Mouse (Mus musculus) liver, embryonic 11.5 days (tissue): ENCODE data around the gene Gm13124. TPM values are rescaled to one million over a fixed set of nuclear protein-coding genes. Genes with fewer than 3 reads are reported as not detected.
"Not testable (repeated sequence)": the region's sequence is repeated elsewhere in the genome, so short reads cannot be mapped to it uniquely, and the experiment has no call there.

Experiments
- ATAC-seq: fragments of 200-750 bp; cut with Nextera tagmentation; replicated peaks from 2 replicates; pipeline ENCODE4 v1.8.0; 2017; ENCODE audit warnings: moderate number of reproducible peaks, mild to moderate bottlenecking, moderate TSS enrichment, moderate library complexity; ENCODE audit not compliant: low FRiP score
- DNase-seq: peaks from one replicate; pipeline ENCODE4 v3.0.0-alpha.2; 2017; ENCODE audit warnings: low spot score
- H3K27ac ChIP-seq: fragments of 300-500 bp; sonication (generic); 2 replicates; pipeline ENCODE4 v1.5.1; 2014; ENCODE audit warnings: mild to moderate bottlenecking, low read depth, low read length, control low read depth
- H3K27me3 ChIP-seq: fragments of 300-500 bp; sonication (generic); replicated peaks from 2 replicates; pipeline ENCODE4 v1.6.1; 2014; ENCODE audit warnings: low read length, mixed read lengths; ENCODE audit not compliant: control insufficient read depth, insufficient read depth
- H3K36me3 ChIP-seq: fragments of 300-500 bp; sonication (generic); 2 replicates; pipeline ENCODE4 v1.6.1; 2014; ENCODE audit warnings: mild to moderate bottlenecking, low read length, moderate library complexity, mixed read lengths; ENCODE audit not compliant: control insufficient read depth, insufficient read depth
- H3K4me1 ChIP-seq: fragments of 300-500 bp; sonication (generic); replicated peaks from 2 replicates; pipeline ENCODE4 v1.6.1; 2014; ENCODE audit warnings: low read length, mixed read lengths; ENCODE audit not compliant: control insufficient read depth, insufficient read depth
- H3K4me2 ChIP-seq: fragments of 300-500 bp; sonication (generic); 2 replicates; pipeline ENCODE4 v1.6.1; 2014; ENCODE audit warnings: mild to moderate bottlenecking, control low read depth, moderate library complexity
- H3K4me3 ChIP-seq: fragments of 300-500 bp; sonication (generic); 2 replicates; pipeline ENCODE4 v1.5.1; 2014; ENCODE audit warnings: low read depth, low read length, control low read depth
- H3K9ac ChIP-seq: fragments of 300-500 bp; sonication (generic); 2 replicates; pipeline ENCODE4 v1.6.1; 2014; ENCODE audit warnings: low read depth, low read length, control low read depth
- H3K9me3 ChIP-seq: fragments of 300-500 bp; sonication (generic); 2 replicates; pipeline ENCODE4 v1.6.1; 2016; ENCODE audit warnings: low read length, inconsistent platforms, mixed read lengths; ENCODE audit not compliant: control insufficient read depth
- WGBS: fragments of 180-500 bp; shearing (Covaris S2); extraction: QIAGEN DNeasy Blood & Tissue Kit; methylation state at CpG from one replicate; pipeline ENCODE4 v1.1.7; 2014; 5-methylcytosine and 5-hydroxymethylcytosine counted together
- polyA plus RNA-seq: library from polyadenylated mRNA; unstranded; fragments of >200 nt; fragmentation: Nextera tagmentation; extraction: Ambion mirVana; gene quantifications from 2 replicates; pipeline ENCODE4 v1.2.1, GENCODE M21; 2014

Gm13124 gene
- polyA plus RNA-seq = not detected in 2 replicates

GRCm38 (mm10) chr4:144565034-144565433 lies at the start of gene Gm13124:
Gm13124 (minus strand) TSS chr4:144565134.
- H3K4me2 ChIP-seq = no peak within 1 kb of the TSS
- no peaks in the 10 kb centered on the region for H3K4me1 ChIP-seq
- 78% methylated on average over 1 of the region's 1 CpGs for WGBS
- no peak within 1 kb of the TSS for H3K9ac ChIP-seq
- H3K4me3 ChIP-seq = no peak within 1 kb of the TSS
- DNase-seq (no peak), ATAC-seq (no peak)
- no peaks in the 10 kb centered on the region for H3K36me3 ChIP-seq
- H3K27me3 ChIP-seq = no peaks in the 10 kb centered on the region
- H3K27ac ChIP-seq = no peak within 1 kb of the TSS
- no peaks in the 10 kb centered on the region for H3K9me3 ChIP-seq

GRCm38 (mm10) chr4:144614586-144614985 lies 49.7 kb upstream of the Gm13124 start:
- Histone ChIP-seq H3K4me1 (no peaks in the 10 kb centered on the region), H3K27ac (no peak overlapping the region), H3K4me2 (no peak overlapping the region), H3K9ac (no peak overlapping the region), H3K4me3 (no peak overlapping the region), H3K9me3 (peaks cover 13% of the 10 kb centered on the region), H3K36me3 (no peaks in the 10 kb centered on the region), H3K27me3 (no peaks in the 10 kb centered on the region)
- ATAC-seq = no peak
- no peak for DNase-seq
- WGBS = 50% methylated on average over 1 of the region's 1 CpGs

- Histone ChIP-seq H3K9me3 (peaks cover 11% of the 10 kb centered on the region), H3K36me3 (no peaks in the 10 kb centered on the region), H3K27me3 (no peaks in the 10 kb centered on the region), H3K27ac (no peak within 1 kb of the TSS), H3K4me1 (no peaks in the 10 kb centered on the region), H3K4me2 (no peak within 1 kb of the TSS), H3K9ac (no peak within 1 kb of the TSS), H3K4me3 (no peak within 1 kb of the TSS)
- ATAC-seq = no peak
- DNase-seq = no peak
- 53% methylated on average over 1 of the region's 1 CpGs for WGBS
These were observed 48.5 kb upstream of the Gm13124 start, which contains the start of gene Aadacl4 for GRCm38 (mm10) chr4:144613407-144613806. Aadacl4 (plus strand) TSS chr4:144613707.

GRCm38 (mm10) chr4:144592790-144593189 lies 27.9 kb upstream of the Gm13124 start:
- DNase-seq (no peak), ATAC-seq (no peak)
- no peaks in the 10 kb centered on the region for H3K36me3 ChIP-seq
- no peak overlapping the region for H3K4me2 ChIP-seq
- H3K4me1 ChIP-seq = no peaks in the 10 kb centered on the region
- H3K4me3 ChIP-seq = no peak overlapping the region
- no peaks in the 10 kb centered on the region for H3K27me3 ChIP-seq
- no peak overlapping the region for H3K27ac ChIP-seq
- H3K9me3 ChIP-seq = no peaks in the 10 kb centered on the region
- no peak overlapping the region for H3K9ac ChIP-seq

- H3K27ac ChIP-seq, H3K9ac ChIP-seq, H3K4me1 ChIP-seq, H3K4me3 ChIP-seq, H3K9me3 ChIP-seq, H3K27me3 ChIP-seq, DNase-seq, H3K36me3 ChIP-seq, H3K4me2 ChIP-seq: not testable (repeated sequence)
- 0 out of 2 replicates have a peak, but pooled peaks have one; percentile 3 for ATAC-seq
- WGBS = 75% methylated on average over 12 of the region's 16 CpGs
These were observed 21.3 kb upstream of the Gm13124 start for GRCm38 (mm10) chr4:144586207-144586606.

GRCm38 (mm10) chr4:144567752-144568151 lies 2.8 kb upstream of the Gm13124 start:
- H3K36me3 ChIP-seq = no peaks in the 10 kb centered on the region
- H3K9me3 ChIP-seq = no peaks in the 10 kb centered on the region
- ATAC-seq = no peak
- no peak overlapping the region for H3K27ac ChIP-seq
- H3K27me3 ChIP-seq = no peaks in the 10 kb centered on the region
- H3K4me2 ChIP-seq = no peak overlapping the region
- no peak overlapping the region for H3K4me3 ChIP-seq
- no peak overlapping the region for H3K9ac ChIP-seq
- no peaks in the 10 kb centered on the region for H3K4me1 ChIP-seq
- DNase-seq = no peak

GRCm38 (mm10) chr4:144561205-144561604 lies 3.7 kb downstream of the Gm13124 start:
- no peaks in the 10 kb centered on the region for H3K27me3 ChIP-seq
- H3K4me3 ChIP-seq = no peak overlapping the region
- ATAC-seq = no peak
- H3K4me1 ChIP-seq = no peaks in the 10 kb centered on the region
- no peaks in the 10 kb centered on the region for H3K36me3 ChIP-seq
- no peak overlapping the region for H3K27ac ChIP-seq
- H3K9ac ChIP-seq = no peak overlapping the region
- no peak for DNase-seq
- no peak overlapping the region for H3K4me2 ChIP-seq
- 54% methylated on average over 2 of the region's 2 CpGs for WGBS
- H3K9me3 ChIP-seq = no peaks in the 10 kb centered on the region

- DNase-seq (no peak), ATAC-seq (no peak)
- no peak overlapping the region for H3K9ac ChIP-seq
- H3K4me2 ChIP-seq = no peak overlapping the region
- H3K9me3 ChIP-seq = no peaks in the 10 kb centered on the region
- no peak overlapping the region for H3K4me3 ChIP-seq
- H3K36me3 ChIP-seq = no peaks in the 10 kb centered on the region
- H3K27ac ChIP-seq = no peak overlapping the region
- no peaks in the 10 kb centered on the region for H3K27me3 ChIP-seq
- H3K4me1 ChIP-seq = no peaks in the 10 kb centered on the region
These were observed 5.1 kb downstream of the Gm13124 start for GRCm38 (mm10) chr4:144559792-144560191.

GRCm38 (mm10) chr4:144551156-144551555 lies 13.8 kb downstream of the Gm13124 start:
- H3K9me3 ChIP-seq = peaks cover 7% of the 10 kb centered on the region; the same call in 1 of the 2 replicates
- no peak overlapping the region for H3K9ac ChIP-seq
- no peaks in the 10 kb centered on the region for H3K36me3 ChIP-seq
- DNase-seq = no peak
- H3K4me1 ChIP-seq = no peaks in the 10 kb centered on the region
- no peak overlapping the region for H3K4me2 ChIP-seq
- no peak overlapping the region for H3K4me3 ChIP-seq
- no peak overlapping the region for H3K27ac ChIP-seq
- no peak for ATAC-seq
- H3K27me3 ChIP-seq = no peaks in the 10 kb centered on the region
